Comparison of ENCODE assay signal across 21 mouse cellular contexts in genomic region chr11:116965961-116966360, GRCm38 (mm10). TPM values are rescaled to one million over a fixed set of nuclear protein-coding genes. Genes with fewer than 3 reads are reported as not detected.
DNase-seq lines count a peak whose midpoint lies in the region; ATAC-seq and TF ChIP-seq lines count a peak whose summit lies in the region.
"Had no signal": no experiment of that assay in that cellular context is flagged by ENCODE, and none has a peak within 500 bp of the region (broad histone marks: within the 10 kb centered on the region; RNA-seq: fewer than 3 reads in every experiment).

No protein-coding gene starts in this region.

- TF ChIP-seq POLR2A in testis, adult 2 months (IDR thresholded peaks at IDR 0.05; ENCODE audit: control insufficient read depth, low read depth, low read length) = no peak

- H3K4me1 ChIP-seq in forebrain, embryonic 12.5 days = peaks cover 12% of the 10 kb centered on the region
- peaks cover 2% of the 10 kb centered on the region; the same call in 1 of the 2 replicates for H3K4me1 ChIP-seq in forebrain, embryonic 11.5 days (replicated peaks; ENCODE audit: control insufficient read depth, insufficient read depth, low read length)
- peaks cover 11% of the 10 kb centered on the region for H3K4me1 ChIP-seq in testis, adult 2 months (ENCODE audit: control insufficient read depth, insufficient read depth, low read length)

- DNase-seq in forebrain, embryonic 11.5 days (ENCODE audit: low spot score) = no peak
- peak; percentile 10 for DNase-seq in kidney, postnatal 14 days
- no peak for DNase-seq in kidney, postnatal 25 days
- DNase-seq in testis, postnatal 14 days (ENCODE audit: low spot score) = no peak
- no peak for DNase-seq in left cerebral cortex, adult 18-20 months (ENCODE audit: low spot score in 2 of 2)
- DNase-seq in gastrocnemius, adult 2 months = no peak
- DNase-seq: cerebellum, adult 11-12 months; cerebellum, postnatal 25 days; kidney, adult 8-10 months; kidney, postnatal 4 days; liver; liver, postnatal 0 days; right cerebral cortex, postnatal 4 days; thymus, adult 2 months had no signal

- peaks cover 47% of the 10 kb centered on the region for H3K36me3 ChIP-seq in forebrain, embryonic 12.5 days (replicated peaks)
- no peaks in the 10 kb centered on the region; the same call in 1 of the 2 replicates for H3K36me3 ChIP-seq in forebrain, embryonic 11.5 days (ENCODE audit: control insufficient read depth, insufficient read depth, low read length)
- H3K36me3 ChIP-seq in testis, adult 2 months (ENCODE audit: control insufficient read depth, insufficient read depth, low read length) = no peaks in the 10 kb centered on the region

- H3K4me3 ChIP-seq in forebrain, embryonic 12.5 days (replicated peaks) = no peak overlapping the region
- H3K4me3 ChIP-seq in forebrain, embryonic 11.5 days (ENCODE audit: low read depth, low read length) = no peak overlapping the region
- no peak overlapping the region for H3K4me3 ChIP-seq in testis, adult 2 months (ENCODE audit: control insufficient read depth, low read depth, low read length)
- no peak overlapping the region for H3K4me3 ChIP-seq in gastrocnemius, adult 2 months
- H3K4me3 ChIP-seq: midbrain, embryonic 12.5 days had no signal

- no peak for ATAC-seq in forebrain, embryonic 12.5 days (ENCODE audit: low FRiP score)
- ATAC-seq in forebrain, embryonic 11.5 days (replicated peaks; ENCODE audit: low FRiP score) = no peak
- ATAC-seq: forebrain, embryonic 16.5 days; inflammation-experienced regulatory T-cells, adult 6 months; liver, postnatal 0 days had no signal

- intact Hi-C loops in gastrocnemius, adult 2 months (cut with DNase I) = no loop called here

- no peak overlapping the region for H3K4me2 ChIP-seq in forebrain, embryonic 12.5 days
- H3K4me2 ChIP-seq in forebrain, embryonic 11.5 days (ENCODE audit: low read depth, low read length, severe bottlenecking) = no peak overlapping the region
- H3K4me2 ChIP-seq: midbrain, embryonic 12.5 days had no signal

- TF ChIP-seq CTCF in testis, adult 2 months (IDR thresholded peaks at IDR 0.05; ENCODE audit: control insufficient read depth, insufficient read depth, insufficient replicate concordance, low read depth, low read length) = no peak
- no peak for TF ChIP-seq CTCF in gastrocnemius, adult 2 months (IDR thresholded peaks at IDR 0.05)

- WGBS in forebrain, embryonic 12.5 days = 80% methylated on average over 2 of the region's 2 CpGs
- 67% methylated on average over 2 of the region's 2 CpGs for WGBS in forebrain, embryonic 11.5 days

- no peaks in the 10 kb centered on the region for H3K9me3 ChIP-seq in forebrain, embryonic 12.5 days
- H3K9me3 ChIP-seq in forebrain, embryonic 11.5 days (ENCODE audit: control insufficient read depth, low read length) = no peaks in the 10 kb centered on the region
- H3K9me3 ChIP-seq: midbrain, embryonic 12.5 days had no signal

- H3K27ac ChIP-seq in forebrain, embryonic 12.5 days = peak overlapping the region; percentile 42; the same call in 1 of the 2 replicates
- H3K27ac ChIP-seq in forebrain, embryonic 11.5 days (ENCODE audit: low read depth, low read length) = no peak overlapping the region
- H3K27ac ChIP-seq in testis, adult 2 months (ENCODE audit: control insufficient read depth, insufficient read depth, low read depth, low read length) = peak overlapping the region; percentile 20; the same call in 1 of the 2 replicates
- no peak overlapping the region for H3K27ac ChIP-seq in gastrocnemius, adult 2 months

- H3K27me3 ChIP-seq in forebrain, embryonic 12.5 days = no peaks in the 10 kb centered on the region
- no peaks in the 10 kb centered on the region for H3K27me3 ChIP-seq in forebrain, embryonic 11.5 days (ENCODE audit: control insufficient read depth, insufficient read depth, low read length)
- no peaks in the 10 kb centered on the region for H3K27me3 ChIP-seq in testis, adult 2 months (ENCODE audit: control insufficient read depth, insufficient read depth, low read length)
- H3K27me3 ChIP-seq: midbrain, embryonic 12.5 days had no signal

- H3K9ac ChIP-seq in forebrain, embryonic 12.5 days = no peak overlapping the region
- H3K9ac ChIP-seq in forebrain, embryonic 11.5 days (ENCODE audit: low read length) = no peak overlapping the region
- H3K9ac ChIP-seq: liver, postnatal 0 days; midbrain, embryonic 12.5 days had no signal

RNA-seq across cellular contexts. Expression of gene Mgat5b, which starts 47.3 kb away (rescaled TPM):
- 17.8 and 19.0 TPM in 2 replicates for polyA plus RNA-seq in forebrain, embryonic 12.5 days (2016; fragmentation: Nextera tagmentation; extraction: Ambion mirVana)
- polyA plus RNA-seq in forebrain, embryonic 11.5 days (2014; fragmentation: Nextera tagmentation; extraction: Ambion mirVana) = 9.3 and 11.8 TPM in 2 replicates
- polyA plus RNA-seq in testis, adult 2 months (2012; rRNA removed) = 5.9 and 6.4 TPM in 2 replicates
- 10 to 100 TPM; 82.9 to 85.7 TPM for total RNA-seq in left cerebral cortex, adult 18-20 months (2021)
- not detected for total RNA-seq in gastrocnemius, adult 2 months (2021)
- total RNA-seq: gastrocnemius, adult 18-20 months; granulocyte monocyte progenitor cell, adult 5-6 weeks had no signal
- polyA plus RNA-seq: inflammation-experienced regulatory T-cells, adult 6 months; liver, postnatal 0 days had no signal

Comparison
In these comparisons a context has a peak if more than half of its experiments do, and no peak if none do; other contexts are left out.
1. H3K27ac ChIP-seq: peak in forebrain, embryonic 12.5 days (single experiment) and testis, adult 2 months (single experiment); none in forebrain, embryonic 11.5 days (single experiment) and gastrocnemius, adult 2 months (single experiment).